Mouse (Mus musculus) brown adipose tissue, adult 24 weeks (tissue): ENCODE data around the gene Dgkg. TPM values are rescaled to one million over a fixed set of nuclear protein-coding genes. Genes with fewer than 3 reads are reported as not detected.
A peak's percentile ranks its signal among the peaks of the same experiment; 100 is the strongest.

Experiments used
- H3K27ac ChIP-seq: fragments of 200-500 bp; replicated peaks from 2 replicates; pipeline ENCODE4 v1.5.1; 2012; ENCODE audit warnings: low read depth, mild to moderate bottlenecking, low read length
- H3K4me1 ChIP-seq: fragments of 200-500 bp; 2 replicates; pipeline ENCODE4 v1.6.1; 2012; ENCODE audit warnings: low read length, mixed read lengths; ENCODE audit not compliant: control insufficient read depth, insufficient read depth, insufficient read length
- H3K4me3 ChIP-seq: fragments of 200-500 bp; 2 replicates; pipeline ENCODE4 v1.5.1; 2012; ENCODE audit warnings: low read depth, mild to moderate bottlenecking, low read length, moderate library complexity; ENCODE audit not compliant: insufficient read depth
- polyA plus RNA-seq: library from polyadenylated mRNA; stranded (reverse); fragments of >200 nt; gene quantifications from 2 replicates; pipeline ENCODE4 v1.2.4, GENCODE M21; 2012; ENCODE audit not compliant: missing spikeins, insufficient read depth, insufficient read length

Gene Dgkg
- polyA plus RNA-seq, 1 experiment: not detected

GRCm38 (mm10) chr16:22493396-22493795, 163.6 kb downstream of the Dgkg start:
- no peak overlapping the region for H3K27ac ChIP-seq
- H3K4me1 ChIP-seq: peaks cover 2% of the 10 kb centered on the region; the same call in 1 of the 2 replicates
- H3K4me3 ChIP-seq: no peak overlapping the region

DNA sequence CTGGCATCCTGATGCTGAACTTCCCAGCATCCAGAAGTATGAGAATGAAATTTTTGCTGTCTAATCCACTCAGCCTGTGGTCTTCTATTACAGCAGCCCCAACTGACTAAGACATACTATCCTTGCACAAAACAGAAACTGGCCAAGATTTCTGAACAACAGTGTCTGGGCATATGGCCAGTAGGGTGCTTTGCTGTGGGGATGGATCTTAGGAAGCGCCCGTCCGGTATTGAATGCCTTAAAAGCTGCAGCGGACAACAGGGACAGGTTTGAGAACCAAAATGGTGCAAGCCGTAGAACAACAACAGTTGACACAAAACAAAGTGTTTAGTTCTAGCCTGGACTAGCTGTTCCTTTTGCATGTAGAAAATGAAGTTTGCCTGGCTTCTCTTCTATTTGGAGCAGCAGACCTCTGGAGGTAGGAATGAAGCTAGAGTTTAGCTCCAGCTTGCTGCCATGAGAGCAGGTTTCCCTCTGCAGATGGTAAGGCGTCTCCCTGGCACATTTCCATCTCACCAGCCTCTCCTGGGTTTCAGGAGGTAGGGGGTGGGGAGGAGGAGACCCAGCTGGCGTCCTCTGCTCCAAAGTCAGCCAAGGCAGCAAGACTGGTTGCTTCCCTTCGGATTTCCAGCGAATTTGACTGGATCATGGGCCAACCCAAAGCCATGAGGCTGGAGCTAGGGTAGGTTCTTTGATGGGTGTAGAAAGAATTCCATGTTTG, 165.4 kb downstream of the Dgkg start:
- Histone ChIP-seq H3K4me3 (no peak overlapping the region), H3K4me1 (peaks cover 2% of the 10 kb centered on the region; the same call in 1 of the 2 replicates), H3K27ac (no peak overlapping the region)

GRCm38 (mm10) chr16:22483900-22484299, 173.1 kb downstream of the Dgkg start:
- no peak overlapping the region for H3K4me3 ChIP-seq
- H3K4me1 ChIP-seq: peaks cover 2% of the 10 kb centered on the region; the same call in 1 of the 2 replicates
- H3K27ac ChIP-seq: no peak overlapping the region

- Histone ChIP-seq H3K27ac (no peak overlapping the region), H3K4me3 (no peak overlapping the region), H3K4me1 (no peaks in the 10 kb centered on the region)
These were observed 177.7 kb downstream of the Dgkg start for GRCm38 (mm10) chr16:22479322-22479721.

GRCm38 (mm10) chr16:22471728-22472127, 185.3 kb downstream of the Dgkg start:
- no peak overlapping the region for H3K4me3 ChIP-seq

GRCm38 (mm10) chr16:22469385-22469784, 187.6 kb downstream of the Dgkg start:
- Histone ChIP-seq H3K4me1 (no peaks in the 10 kb centered on the region), H3K27ac (no peak overlapping the region)

More at GRCm38 (mm10) chr16:22471728-22472127, 185.3 kb downstream of the Dgkg start:
- no peak overlapping the region for H3K27ac ChIP-seq
- no peaks in the 10 kb centered on the region for H3K4me1 ChIP-seq

GRCm38 (mm10) chr16:22467111-22467510, 189.9 kb downstream of the Dgkg start:
- H3K27ac ChIP-seq: no peak overlapping the region
- H3K4me3 ChIP-seq: no peak overlapping the region
- no peaks in the 10 kb centered on the region for H3K4me1 ChIP-seq

More at GRCm38 (mm10) chr16:22469385-22469784, 187.6 kb downstream of the Dgkg start:
- no peak overlapping the region for H3K4me3 ChIP-seq

DNA sequence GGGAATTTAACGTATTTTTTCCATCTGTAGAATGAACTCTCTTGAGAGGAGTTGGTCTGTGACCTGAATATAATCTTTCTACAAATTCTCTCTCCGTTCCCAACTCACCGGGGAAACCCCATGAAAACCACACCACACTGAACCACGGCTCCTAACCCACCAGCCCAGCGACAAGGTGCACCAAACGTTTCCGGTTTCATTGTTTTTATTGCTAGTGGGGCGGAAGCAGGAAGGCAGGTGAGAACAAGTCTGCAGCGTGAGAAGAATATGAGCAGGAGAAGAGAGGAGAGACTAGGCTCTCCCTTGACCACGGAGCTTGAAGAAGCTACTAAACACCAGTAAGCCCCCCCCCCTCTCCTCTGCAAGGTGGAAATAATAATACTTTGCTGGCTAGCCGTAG, 190.6 kb downstream of the Dgkg start:
- H3K4me3 ChIP-seq: no peak overlapping the region
- H3K27ac ChIP-seq: no peak overlapping the region
- no peaks in the 10 kb centered on the region for H3K4me1 ChIP-seq

DNA sequence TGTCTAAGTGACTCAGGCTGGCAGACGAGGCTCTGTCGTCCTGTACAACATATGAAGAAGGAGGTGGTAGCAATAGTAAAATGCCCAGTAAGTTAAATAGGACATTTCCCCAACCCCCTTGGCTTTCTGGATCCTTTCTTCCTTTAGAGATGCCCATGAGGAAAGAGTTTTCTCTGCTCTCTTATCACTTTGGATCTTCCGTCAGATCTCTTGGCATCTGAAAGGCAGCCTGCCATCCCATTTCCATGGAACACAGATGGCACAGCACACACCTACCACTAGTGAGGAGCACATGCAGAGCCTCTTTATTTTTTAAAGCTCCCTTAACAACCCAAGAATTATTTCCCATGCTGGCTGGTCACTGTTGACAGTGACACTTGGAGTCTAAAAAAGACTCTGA, 194.8 kb downstream of the Dgkg start:
- H3K4me3 ChIP-seq: no peak overlapping the region
- H3K27ac ChIP-seq: no peak overlapping the region
- H3K4me1 ChIP-seq: no peaks in the 10 kb centered on the region

DNA sequence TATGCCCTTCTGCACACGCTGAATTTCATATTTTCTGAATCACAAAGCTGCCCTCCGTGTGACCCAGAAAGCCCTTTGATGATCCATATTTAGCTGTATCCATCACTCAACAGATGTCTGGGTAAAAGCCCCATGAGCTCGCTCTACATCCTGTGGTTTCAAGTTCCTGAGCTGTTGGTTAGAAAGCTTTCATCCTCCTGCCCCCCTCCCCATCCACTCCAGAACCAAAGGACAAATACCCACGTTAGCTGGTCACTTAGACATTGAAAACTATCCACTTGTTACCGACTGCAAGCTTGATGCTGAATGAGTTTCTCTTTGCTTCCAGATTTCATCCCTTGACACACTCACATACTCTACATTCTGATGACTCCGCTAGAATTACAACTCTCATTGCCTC, 195.3 kb downstream of the Dgkg start:
- no peak overlapping the region for H3K4me3 ChIP-seq
- H3K27ac ChIP-seq: no peak overlapping the region
- H3K4me1 ChIP-seq: no peaks in the 10 kb centered on the region

DNA sequence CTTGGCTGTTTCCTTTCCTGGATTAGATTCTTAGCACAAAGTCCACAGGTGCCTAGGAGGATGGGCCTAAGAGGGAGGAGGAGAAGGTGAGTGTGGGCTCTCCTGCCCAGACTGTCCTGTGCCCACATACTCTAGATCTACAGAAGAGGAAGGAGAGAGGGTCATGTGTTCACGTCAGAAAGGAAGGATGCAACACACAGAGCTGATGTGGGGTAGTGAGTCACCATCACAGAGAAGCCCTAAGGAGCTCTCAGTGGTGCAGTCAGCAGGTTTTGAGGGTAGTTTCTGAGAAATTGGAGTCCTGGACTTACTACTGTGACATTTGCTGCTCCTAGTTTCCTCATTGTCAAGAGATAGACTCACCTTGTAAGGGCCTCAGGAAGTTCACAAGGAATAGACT, 196.1 kb downstream of the Dgkg start:
- Histone ChIP-seq H3K27ac (no peak overlapping the region), H3K4me1 (no peaks in the 10 kb centered on the region), H3K4me3 (no peak overlapping the region)

DNA sequence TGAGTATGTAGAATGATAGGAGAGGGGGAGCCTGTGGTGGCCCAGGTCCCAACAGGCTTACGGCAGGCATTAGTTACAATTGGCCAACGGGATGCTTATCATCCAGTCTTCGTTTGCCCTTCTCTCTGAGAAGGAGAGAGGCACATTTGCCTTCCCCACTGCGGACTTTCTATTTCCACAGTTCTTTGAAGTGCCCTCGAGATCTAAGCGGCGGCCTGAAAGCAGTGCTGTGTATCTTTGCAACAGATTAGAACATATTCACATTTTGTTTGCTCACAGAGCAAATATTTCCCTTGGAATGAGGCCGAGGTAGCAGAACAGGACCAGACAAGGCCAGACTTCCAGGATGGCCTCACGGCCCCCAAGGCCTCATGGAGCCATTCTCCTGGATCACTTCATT, 204.9 kb downstream of the Dgkg start:
- H3K4me3 ChIP-seq: no peak overlapping the region
- no peak overlapping the region for H3K27ac ChIP-seq
- H3K4me1 ChIP-seq: no peaks in the 10 kb centered on the region

DNA sequence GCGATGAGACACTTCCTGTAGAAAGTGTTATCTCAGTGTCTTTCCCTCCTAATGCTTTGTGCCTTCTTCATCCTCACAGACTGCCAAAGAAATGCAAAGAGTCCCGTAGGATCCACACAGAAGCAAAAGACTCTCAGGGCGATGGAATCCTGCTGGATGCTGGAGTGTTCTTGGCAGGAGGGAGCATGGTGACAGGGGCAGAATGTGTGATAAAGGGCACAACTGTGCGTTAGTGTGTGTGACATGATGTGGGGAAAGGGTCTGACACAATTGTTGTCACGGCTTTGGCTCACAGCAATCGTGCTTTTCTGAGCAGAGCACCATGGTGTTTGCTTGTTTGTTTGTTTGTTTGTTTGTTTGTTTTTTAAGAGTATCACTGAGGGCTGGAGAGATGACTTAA, 208.9 kb downstream of the Dgkg start:
- Histone ChIP-seq H3K27ac (no peak overlapping the region), H3K4me3 (no peak overlapping the region), H3K4me1 (no peaks in the 10 kb centered on the region)

DNA sequence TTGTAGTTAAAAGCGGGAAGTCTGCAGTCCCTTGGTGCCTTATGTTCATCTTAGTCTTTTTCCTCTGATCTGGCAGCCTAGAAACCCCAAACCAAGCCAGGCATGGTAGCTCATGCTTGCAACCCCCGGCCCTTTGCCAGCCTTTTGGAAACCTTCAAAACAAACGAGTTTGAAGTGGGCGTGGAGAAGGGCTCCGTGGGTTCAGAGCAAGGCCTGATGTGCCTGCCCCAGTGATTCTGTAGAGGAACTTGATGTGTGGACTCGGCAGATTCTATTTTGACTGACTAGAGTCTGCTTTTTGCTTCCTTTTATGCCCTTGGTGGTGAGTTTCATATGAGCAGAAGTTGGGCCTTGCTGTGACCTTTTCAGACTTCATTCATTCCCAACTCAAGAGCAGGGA, 212.2 kb downstream of the Dgkg start:
- Histone ChIP-seq H3K4me3 (no peak overlapping the region), H3K4me1 (0 out of 2 replicates have a peak, but pooled peaks cover 4% of the 10 kb centered on the region), H3K27ac (peak overlapping the region; percentile 47)

GRCm38 (mm10) chr16:22442202-22442601, 214.8 kb downstream of the Dgkg start:
- no peak overlapping the region for H3K4me3 ChIP-seq
- H3K27ac ChIP-seq: no peak overlapping the region
- H3K4me1 ChIP-seq: 0 out of 2 replicates have a peak, but pooled peaks cover 4% of the 10 kb centered on the region

DNA sequence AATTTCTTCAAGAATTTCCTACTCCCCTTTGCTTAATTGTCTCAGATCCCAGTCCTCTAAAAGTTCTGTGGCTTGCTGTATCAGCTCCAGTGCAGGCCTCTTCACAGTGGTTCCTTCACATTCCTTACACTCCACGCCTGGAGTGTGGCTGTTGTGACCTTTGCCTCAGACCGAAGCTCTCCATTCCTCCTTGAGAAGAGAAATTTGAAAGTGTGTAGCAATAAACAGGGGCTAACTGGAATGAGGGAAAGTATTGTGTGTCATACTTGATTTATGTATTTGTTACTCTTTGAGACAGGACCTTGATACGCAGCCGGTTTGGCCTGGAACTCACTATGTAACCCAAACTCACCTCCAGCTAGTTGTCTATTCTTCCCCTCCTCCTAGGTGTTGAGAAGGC, 215.7 kb downstream of the Dgkg start:
- no peak overlapping the region for H3K27ac ChIP-seq
- no peak overlapping the region for H3K4me3 ChIP-seq
- H3K4me1 ChIP-seq: 0 out of 2 replicates have a peak, but pooled peaks cover 4% of the 10 kb centered on the region
